Mouse (Mus musculus) thymus, postnatal 0 days (tissue): Measurements from ENCODE around the gene Tmem141. TPM values are rescaled to one million over a fixed set of nuclear protein-coding genes. Genes with fewer than 3 reads are reported as not detected.

Experiments used
- DNase-seq: peaks from one replicate; pipeline ENCODE4 v3.0.0-alpha.2; 2015; ENCODE audit warnings: low spot score
- polyA plus RNA-seq: library from polyadenylated mRNA; unstranded; fragments of >200 nt; fragmentation: Nextera tagmentation; extraction: Ambion mirVana; gene quantifications from 2 replicates; pipeline ENCODE4 v1.2.1, GENCODE M21; 2015

The Tmem141 gene
- polyA plus RNA-seq, 1 experiment from 2014 or later, result 7.0 TPM

- DNase-seq, result peak; percentile 89
Observed at GRCm38 (mm10) chr2:25607761-25608622, 13.8 kb downstream of the Tmem141 start, which contains the start of gene Rabl6. Gene Rabl6 (minus strand): TSS chr2:25608521.

GRCm38 (mm10) chr2:25602526-25602925 lies 19.3 kb downstream of the Tmem141 start:
- no peak for DNase-seq

GRCm38 (mm10) chr2:25600037-25600436 lies 21.8 kb downstream of the Tmem141 start:
- no peak for DNase-seq

GRCm38 (mm10) chr2:25598749-25599148 lies 23.1 kb downstream of the Tmem141 start:
- DNase-seq, result no peak

- no peak for DNase-seq
Observed at GRCm38 (mm10) chr2:25596765-25597510, 24.9 kb downstream of the Tmem141 start.

GRCm38 (mm10) chr2:25591863-25592262 lies 29.9 kb downstream of the Tmem141 start:
- peak; percentile 56 for DNase-seq

GRCm38 (mm10) chr2:25588227-25588907 lies 33.4 kb downstream of the Tmem141 start:
- DNase-seq, result no peak

- DNase-seq, result no peak
Observed at GRCm38 (mm10) chr2:25587290-25587689, 34.5 kb downstream of the Tmem141 start.

- no peak for DNase-seq
Observed at GRCm38 (mm10) chr2:25585601-25586000, 36.2 kb downstream of the Tmem141 start.

GRCm38 (mm10) chr2:25584856-25585255 lies 36.9 kb downstream of the Tmem141 start:
- no peak for DNase-seq

- DNase-seq, result no peak
Observed at GRCm38 (mm10) chr2:25584152-25584551, 37.7 kb downstream of the Tmem141 start.

- no peak for DNase-seq
Observed at GRCm38 (mm10) chr2:25583571-25583970, 38.2 kb downstream of the Tmem141 start.

GRCm38 (mm10) chr2:25583120-25583481 lies 38.7 kb downstream of the Tmem141 start:
- no peak for DNase-seq

GRCm38 (mm10) chr2:25582466-25583119 lies 39.2 kb downstream of the Tmem141 start:
- DNase-seq, result peak; percentile 13

- no peak for DNase-seq
Observed at GRCm38 (mm10) chr2:25581901-25582301, 39.9 kb downstream of the Tmem141 start.

GRCm38 (mm10) chr2:25581294-25581864 lies 40.4 kb downstream of the Tmem141 start, which contains the start of gene Ajm1:
Gene Ajm1 (minus strand): TSS chr2:25581757.
- DNase-seq, result peak; percentile 84

GRCm38 (mm10) chr2:25580621-25581101 lies 41.1 kb downstream of the Tmem141 start:
- no peak for DNase-seq

GRCm38 (mm10) chr2:25579737-25580460 lies 41.9 kb downstream of the Tmem141 start:
- DNase-seq, result peak; percentile 69

GRCm38 (mm10) chr2:25578796-25579736 lies 42.7 kb downstream of the Tmem141 start:
- peak; percentile 12 for DNase-seq
